Mouse (Mus musculus) forebrain, embryonic 15.5 days (tissue): ENCODE measurements around the gene Grid1. TPM values are rescaled to one million over a fixed set of nuclear protein-coding genes. Genes with fewer than 3 reads are reported as not detected.

Experiments
- ATAC-seq: fragments of 200-750 bp; cut with Nextera tagmentation; replicated peaks from 2 replicates; pipeline ENCODE4 v1.8.0; 2017; ENCODE audit warnings: mild to moderate bottlenecking, moderate TSS enrichment, moderate library complexity
- H3K27ac ChIP-seq: fragments of 300-500 bp; sonication (generic); replicated peaks from 2 replicates; pipeline ENCODE4 v1.5.1; 2015; ENCODE audit warnings: mild to moderate bottlenecking, inconsistent platforms
- H3K27me3 ChIP-seq: fragments of 300-500 bp; sonication (generic); 2 replicates; pipeline ENCODE4 v1.6.1; 2015; ENCODE audit warnings: inconsistent platforms
- H3K36me3 ChIP-seq: fragments of 300-500 bp; sonication (generic); 2 replicates; pipeline ENCODE4 v1.6.1; 2015; ENCODE audit warnings: mild to moderate bottlenecking, inconsistent platforms
- H3K4me1 ChIP-seq: fragments of 300-500 bp; sonication (generic); 2 replicates; pipeline ENCODE4 v1.6.1; 2015; ENCODE audit warnings: inconsistent platforms
- H3K4me2 ChIP-seq: fragments of 300-500 bp; sonication (generic); replicated peaks from 2 replicates; pipeline ENCODE4 v1.6.1; 2015; ENCODE audit warnings: mild to moderate bottlenecking, inconsistent platforms
- H3K4me3 ChIP-seq: fragments of 300-500 bp; sonication (generic); 2 replicates; pipeline ENCODE4 v1.5.1; 2015; ENCODE audit warnings: mild to moderate bottlenecking, inconsistent platforms
- H3K9ac ChIP-seq: fragments of 300-500 bp; sonication (generic); replicated peaks from 2 replicates; pipeline ENCODE4 v1.6.1; 2015; ENCODE audit warnings: mild to moderate bottlenecking, inconsistent platforms
- H3K9me3 ChIP-seq: fragments of 300-500 bp; sonication (generic); 2 replicates; pipeline ENCODE4 v1.6.1; 2016; ENCODE audit warnings: inconsistent platforms
- WGBS: fragments of 180-500 bp; shearing (Covaris S2); methylation state at CpG from one replicate; pipeline ENCODE4 v1.1.7; 2015; ENCODE audit warnings: mixed read lengths; 5-methylcytosine and 5-hydroxymethylcytosine counted together
- polyA plus RNA-seq: library from polyadenylated mRNA; unstranded; fragments of >200 nt; fragmentation: Nextera tagmentation; extraction: Ambion mirVana; gene quantifications from 2 replicates; pipeline ENCODE4 v1.2.1, GENCODE M21; 2015

The Grid1 gene
- polyA plus RNA-seq, 1 experiment from 2014 or later, result 4.1 TPM

GRCm38 (mm10) chr14:35107596-35107995, 287.7 kb downstream of the Grid1 start:
- WGBS, result 84% methylated on average over 3 of the region's 3 CpGs
- no peak overlapping the region for H3K4me2 ChIP-seq
- H3K4me3 ChIP-seq, result no peak overlapping the region
- H3K27me3 ChIP-seq, result no peaks in the 10 kb centered on the region
- H3K9me3 ChIP-seq, result no peaks in the 10 kb centered on the region
- H3K9ac ChIP-seq, result no peak overlapping the region
- H3K27ac ChIP-seq, result no peak overlapping the region
- ATAC-seq, result no peak
- no peaks in the 10 kb centered on the region for H3K36me3 ChIP-seq
- peaks cover 10% of the 10 kb centered on the region for H3K4me1 ChIP-seq

GRCm38 (mm10) chr14:35110928-35111327, 291.0 kb downstream of the Grid1 start:
- Histone ChIP-seq H3K27ac (no peak overlapping the region), H3K36me3 (no peaks in the 10 kb centered on the region), H3K9me3 (no peaks in the 10 kb centered on the region), H3K4me3 (no peak overlapping the region), H3K27me3 (no peaks in the 10 kb centered on the region), H3K4me1 (peaks cover 20% of the 10 kb centered on the region), H3K4me2 (no peak overlapping the region), H3K9ac (no peak overlapping the region)
- ATAC-seq, result peak; percentile 27; the same call in 1 of the 2 replicates
- WGBS, result 42% methylated on average over 1 of the region's 1 CpGs

- no peak overlapping the region for H3K4me2 ChIP-seq
- peak; percentile 91 for ATAC-seq
- no peak overlapping the region for H3K4me3 ChIP-seq
- H3K27me3 ChIP-seq, result no peaks in the 10 kb centered on the region
- H3K36me3 ChIP-seq, result no peaks in the 10 kb centered on the region
- H3K9ac ChIP-seq, result no peak overlapping the region
- H3K9me3 ChIP-seq, result no peaks in the 10 kb centered on the region
- 16% methylated on average over 11 of the region's 11 CpGs for WGBS
- H3K4me1 ChIP-seq, result peaks cover 20% of the 10 kb centered on the region
- peak overlapping the region; percentile 28 for H3K27ac ChIP-seq
These were observed 292.7 kb downstream of the Grid1 start for GRCm38 (mm10) chr14:35112327-35113275.

GRCm38 (mm10) chr14:35113276-35113645, 293.4 kb downstream of the Grid1 start:
- 0 out of 2 replicates have a peak, but pooled peaks cover 5% of the 10 kb centered on the region for H3K27me3 ChIP-seq
- H3K4me2 ChIP-seq, result no peak overlapping the region
- H3K4me3 ChIP-seq, result no peak overlapping the region
- WGBS, result 21% methylated on average over 2 of the region's 2 CpGs
- peak; percentile 54 for ATAC-seq
- no peak overlapping the region for H3K9ac ChIP-seq
- peaks cover 20% of the 10 kb centered on the region for H3K4me1 ChIP-seq
- no peaks in the 10 kb centered on the region for H3K36me3 ChIP-seq
- H3K27ac ChIP-seq, result no peak overlapping the region
- no peaks in the 10 kb centered on the region for H3K9me3 ChIP-seq

GRCm38 (mm10) chr14:35115913-35116312, 296.0 kb downstream of the Grid1 start:
- H3K4me3 ChIP-seq, result no peak overlapping the region
- WGBS, result 65% methylated on average over 3 of the region's 3 CpGs
- H3K27ac ChIP-seq, result no peak overlapping the region
- ATAC-seq, result no peak
- H3K9me3 ChIP-seq, result no peaks in the 10 kb centered on the region
- H3K36me3 ChIP-seq, result no peaks in the 10 kb centered on the region
- H3K4me2 ChIP-seq, result no peak overlapping the region
- H3K9ac ChIP-seq, result no peak overlapping the region
- 0 out of 2 replicates have a peak, but pooled peaks cover 5% of the 10 kb centered on the region for H3K27me3 ChIP-seq
- H3K4me1 ChIP-seq, result peaks cover 20% of the 10 kb centered on the region

- Histone ChIP-seq H3K9ac (no peak overlapping the region), H3K4me1 (no peaks in the 10 kb centered on the region), H3K27me3 (0 out of 2 replicates have a peak, but pooled peaks cover 5% of the 10 kb centered on the region), H3K36me3 (no peaks in the 10 kb centered on the region), H3K4me3 (no peak overlapping the region), H3K4me2 (no peak overlapping the region), H3K9me3 (no peaks in the 10 kb centered on the region), H3K27ac (no peak overlapping the region)
- ATAC-seq, result no peak
- WGBS, result 81% methylated on average over 2 of the region's 2 CpGs
These were observed 300.2 kb downstream of the Grid1 start for GRCm38 (mm10) chr14:35120089-35120488.

- Histone ChIP-seq H3K27me3 (0 out of 2 replicates have a peak, but pooled peaks cover 5% of the 10 kb centered on the region), H3K4me3 (no peak overlapping the region), H3K36me3 (no peaks in the 10 kb centered on the region), H3K4me2 (no peak overlapping the region), H3K9ac (no peak overlapping the region), H3K4me1 (no peaks in the 10 kb centered on the region), H3K27ac (no peak overlapping the region), H3K9me3 (no peaks in the 10 kb centered on the region)
- WGBS, result 84% methylated on average over 4 of the region's 4 CpGs
- ATAC-seq, result no peak
These were observed 301.0 kb downstream of the Grid1 start for GRCm38 (mm10) chr14:35120905-35121304.

- ATAC-seq, result no peak
These were observed 302.2 kb downstream of the Grid1 start for GRCm38 (mm10) chr14:35122111-35122510.

GRCm38 (mm10) chr14:35123260-35123875, 303.5 kb downstream of the Grid1 start:
- H3K4me1 ChIP-seq, result no peaks in the 10 kb centered on the region
- no peaks in the 10 kb centered on the region for H3K27me3 ChIP-seq
- H3K4me2 ChIP-seq, result no peak overlapping the region
- ATAC-seq, result no peak
- no peaks in the 10 kb centered on the region for H3K36me3 ChIP-seq
- H3K9ac ChIP-seq, result no peak overlapping the region
- H3K9me3 ChIP-seq, result no peaks in the 10 kb centered on the region
- H3K4me3 ChIP-seq, result no peak overlapping the region
- 79% methylated on average over 5 of the region's 5 CpGs for WGBS
- H3K27ac ChIP-seq, result no peak overlapping the region

More at GRCm38 (mm10) chr14:35122111-35122510, 302.2 kb downstream of the Grid1 start:
- Histone ChIP-seq H3K9me3 (no peaks in the 10 kb centered on the region), H3K36me3 (no peaks in the 10 kb centered on the region), H3K9ac (no peak overlapping the region), H3K4me1 (no peaks in the 10 kb centered on the region), H3K4me2 (no peak overlapping the region), H3K4me3 (no peak overlapping the region), H3K27ac (no peak overlapping the region), H3K27me3 (0 out of 2 replicates have a peak, but pooled peaks cover 5% of the 10 kb centered on the region)
- WGBS, result 76% methylated on average over 3 of the region's 3 CpGs

- WGBS, result 86% methylated on average over 8 of the region's 8 CpGs
- no peak overlapping the region for H3K27ac ChIP-seq
- H3K36me3 ChIP-seq, result no peaks in the 10 kb centered on the region
- no peak overlapping the region for H3K4me2 ChIP-seq
- H3K9me3 ChIP-seq, result no peaks in the 10 kb centered on the region
- no peaks in the 10 kb centered on the region for H3K27me3 ChIP-seq
- ATAC-seq, result no peak
- no peaks in the 10 kb centered on the region for H3K4me1 ChIP-seq
- H3K9ac ChIP-seq, result no peak overlapping the region
- no peak overlapping the region for H3K4me3 ChIP-seq
These were observed 307.7 kb downstream of the Grid1 start for GRCm38 (mm10) chr14:35127616-35128015.

GRCm38 (mm10) chr14:35135056-35135455, 315.1 kb downstream of the Grid1 start:
- H3K4me2 ChIP-seq, result no peak overlapping the region
- no peaks in the 10 kb centered on the region for H3K9me3 ChIP-seq
- no peak overlapping the region for H3K9ac ChIP-seq
- H3K4me3 ChIP-seq, result no peak overlapping the region
- H3K27me3 ChIP-seq, result no peaks in the 10 kb centered on the region
- ATAC-seq, result no peak
- H3K36me3 ChIP-seq, result no peaks in the 10 kb centered on the region
- H3K4me1 ChIP-seq, result 0 out of 2 replicates have a peak, but pooled peaks cover 4% of the 10 kb centered on the region
- 67% methylated on average over 2 of the region's 2 CpGs for WGBS
- no peak overlapping the region for H3K27ac ChIP-seq

- ATAC-seq, result no peak
- H3K36me3 ChIP-seq, result no peaks in the 10 kb centered on the region
- no peaks in the 10 kb centered on the region for H3K9me3 ChIP-seq
- H3K4me1 ChIP-seq, result 0 out of 2 replicates have a peak, but pooled peaks cover 4% of the 10 kb centered on the region
- H3K4me3 ChIP-seq, result no peak overlapping the region
- H3K4me2 ChIP-seq, result no peak overlapping the region
- H3K27ac ChIP-seq, result no peak overlapping the region
- H3K27me3 ChIP-seq, result no peaks in the 10 kb centered on the region
- H3K9ac ChIP-seq, result no peak overlapping the region
- 71% methylated on average over 7 of the region's 7 CpGs for WGBS
These were observed 318.2 kb downstream of the Grid1 start for GRCm38 (mm10) chr14:35138069-35138468.
